Mouse (Mus musculus) megakaryocyte, adult 5-6 weeks (primary cell): ENCODE data around the gene Jpt1. TPM values are rescaled to one million over a fixed set of nuclear protein-coding genes. Genes with fewer than 3 reads are reported as not detected.

Experiments
- total RNA-seq, 2 experiments: library from RNA; stranded (forward) in 1 of 2; stranded (reverse) in 1 of 2; fragments of 153-499, 151-499 nt in 1 of 2; fragments of 221-1000, 200-1000 nt in 1 of 2; gene quantifications; 2 replicates each; pipeline versions ENCODE4 v1.2.3 to v1.2.4; 2015 to 2017

Jpt1 gene
- total RNA-seq, 2 experiments from 2014 or later, result 181 to 220 TPM

Other genes starting within 250 kb of the Jpt1 start
- gene Grin2c, start 247.1 kb downstream of the Jpt1 start, total RNA-seq (2015), result 0.05 TPM in 1 of 2 replicates, not detected in the other
- gene Grin2c, start 247.1 kb downstream of the Jpt1 start, total RNA-seq (2017), result not detected in 2 replicates
- 4.4 and 5.6 TPM in 2 replicates for gene Fdxr, start 237.3 kb downstream of the Jpt1 start, total RNA-seq (2015)
- 9.9 and 14.3 TPM in 2 replicates for gene Fdxr, start 237.3 kb downstream of the Jpt1 start, total RNA-seq (2017)
- gene Fads6, start 216.7 kb downstream of the Jpt1 start, total RNA-seq (2015), result 0.58 and 0.71 TPM in 2 replicates
- gene Fads6, start 216.7 kb downstream of the Jpt1 start, total RNA-seq (2017), result 1.4 and 2.3 TPM in 2 replicates
- gene Otop2, start 207.2 kb downstream of the Jpt1 start, total RNA-seq (2015), result not detected in 2 replicates
- gene Otop2, start 207.2 kb downstream of the Jpt1 start, total RNA-seq (2017), result not detected in 2 replicates
- gene Ush1g, start 192.3 kb downstream of the Jpt1 start, total RNA-seq (2015), result not detected in 2 replicates
- not detected in 2 replicates for gene Ush1g, start 192.3 kb downstream of the Jpt1 start, total RNA-seq (2017)
- gene Otop3, start 179.7 kb downstream of the Jpt1 start, total RNA-seq (2015), result not detected in 2 replicates
- gene Otop3, start 179.7 kb downstream of the Jpt1 start, total RNA-seq (2017), result not detected in 2 replicates
- gene Hid1, start 146.6 kb downstream of the Jpt1 start, total RNA-seq (2015), result 0.27 TPM in 1 of 2 replicates, not detected in the other
- gene Hid1, start 146.6 kb downstream of the Jpt1 start, total RNA-seq (2017), result 0.07 and 0.16 TPM in 2 replicates
- 0.21 and 0.58 TPM in 2 replicates for gene Cdr2l, start 132.5 kb downstream of the Jpt1 start, total RNA-seq (2015)
- 0.24 and 0.59 TPM in 2 replicates for gene Cdr2l, start 132.5 kb downstream of the Jpt1 start, total RNA-seq (2017)
- gene Mrpl58, start 110.6 kb downstream of the Jpt1 start, total RNA-seq (2015), result 122 and 124 TPM in 2 replicates
- 86.9 and 95.9 TPM in 2 replicates for gene Mrpl58, start 110.6 kb downstream of the Jpt1 start, total RNA-seq (2017)
- 740 and 790 TPM in 2 replicates for gene Atp5h, start 94.4 kb downstream of the Jpt1 start, total RNA-seq (2015)
- gene Atp5h, start 94.4 kb downstream of the Jpt1 start, total RNA-seq (2017), result 901 and 1,038 TPM in 2 replicates
- 19.6 and 21.2 TPM in 2 replicates for gene Kctd2, start 94.3 kb downstream of the Jpt1 start, total RNA-seq (2015)
- gene Kctd2, start 94.3 kb downstream of the Jpt1 start, total RNA-seq (2017), result 14.5 and 16.8 TPM in 2 replicates
- not detected in 2 replicates for gene Trim80, start 73.8 kb downstream of the Jpt1 start, total RNA-seq (2015)
- not detected in 2 replicates for gene Trim80, start 73.8 kb downstream of the Jpt1 start, total RNA-seq (2017)
- 0.09 and 0.42 TPM in 2 replicates for gene Slc16a5, start 51.9 kb downstream of the Jpt1 start, total RNA-seq (2015)
- 0.08 and 0.15 TPM in 2 replicates for gene Slc16a5, start 51.9 kb downstream of the Jpt1 start, total RNA-seq (2017)
- gene Armc7, start 38.7 kb downstream of the Jpt1 start, total RNA-seq (2015), result 17.2 and 18.5 TPM in 2 replicates
- gene Armc7, start 38.7 kb downstream of the Jpt1 start, total RNA-seq (2017), result 19.8 and 38.6 TPM in 2 replicates
- 80.9 and 84.8 TPM in 2 replicates for gene Nt5c, start 22.5 kb downstream of the Jpt1 start, total RNA-seq (2015)
- gene Nt5c, start 22.5 kb downstream of the Jpt1 start, total RNA-seq (2017), result 104 and 113 TPM in 2 replicates
- gene Sumo2, start 21.9 kb upstream of the Jpt1 start, total RNA-seq (2015), result 507 and 587 TPM in 2 replicates
- gene Sumo2, start 21.9 kb upstream of the Jpt1 start, total RNA-seq (2017), result 367 and 413 TPM in 2 replicates
- 52.2 and 59.7 TPM in 2 replicates for gene Nup85, start 50.0 kb upstream of the Jpt1 start, total RNA-seq (2015)
- gene Nup85, start 50.0 kb upstream of the Jpt1 start, total RNA-seq (2017), result 59.5 and 59.9 TPM in 2 replicates
- 29.0 and 30.2 TPM in 2 replicates for gene Mrps7, start 89.5 kb upstream of the Jpt1 start, total RNA-seq (2015)
- 11.7 and 29.8 TPM in 2 replicates for gene Mrps7, start 89.5 kb upstream of the Jpt1 start, total RNA-seq (2017)
- 30.8 and 34.0 TPM in 2 replicates for gene Gga3, start 89.7 kb upstream of the Jpt1 start, total RNA-seq (2015)
- gene Gga3, start 89.7 kb upstream of the Jpt1 start, total RNA-seq (2017), result 24.0 and 34.2 TPM in 2 replicates
- gene Mif4gd, start 98.6 kb upstream of the Jpt1 start, total RNA-seq (2015), result 23.6 and 28.0 TPM in 2 replicates
- gene Mif4gd, start 98.6 kb upstream of the Jpt1 start, total RNA-seq (2017), result 20.2 and 24.4 TPM in 2 replicates
- gene Slc25a19, start 113.9 kb upstream of the Jpt1 start, total RNA-seq (2015), result 5.7 and 8.0 TPM in 2 replicates
- gene Slc25a19, start 113.9 kb upstream of the Jpt1 start, total RNA-seq (2017), result 13.7 and 25.5 TPM in 2 replicates
- gene Grb2, start 194.2 kb upstream of the Jpt1 start, total RNA-seq (2015), result 109 TPM in 2 replicates
- 68.7 and 124 TPM in 2 replicates for gene Grb2, start 194.2 kb upstream of the Jpt1 start, total RNA-seq (2017)